Mouse (Mus musculus) ovary, postnatal 36 days (tissue): ENCODE results near the gene Tns1.
A peak's percentile ranks its signal among the peaks of the same experiment; 100 is the strongest.

Source experiments
- DNase-seq: peaks from one replicate; pipeline ENCODE4 v3.0.0; 2022; ENCODE audit warnings: low spot score, mixed read lengths

Tns1 gene

DNA sequence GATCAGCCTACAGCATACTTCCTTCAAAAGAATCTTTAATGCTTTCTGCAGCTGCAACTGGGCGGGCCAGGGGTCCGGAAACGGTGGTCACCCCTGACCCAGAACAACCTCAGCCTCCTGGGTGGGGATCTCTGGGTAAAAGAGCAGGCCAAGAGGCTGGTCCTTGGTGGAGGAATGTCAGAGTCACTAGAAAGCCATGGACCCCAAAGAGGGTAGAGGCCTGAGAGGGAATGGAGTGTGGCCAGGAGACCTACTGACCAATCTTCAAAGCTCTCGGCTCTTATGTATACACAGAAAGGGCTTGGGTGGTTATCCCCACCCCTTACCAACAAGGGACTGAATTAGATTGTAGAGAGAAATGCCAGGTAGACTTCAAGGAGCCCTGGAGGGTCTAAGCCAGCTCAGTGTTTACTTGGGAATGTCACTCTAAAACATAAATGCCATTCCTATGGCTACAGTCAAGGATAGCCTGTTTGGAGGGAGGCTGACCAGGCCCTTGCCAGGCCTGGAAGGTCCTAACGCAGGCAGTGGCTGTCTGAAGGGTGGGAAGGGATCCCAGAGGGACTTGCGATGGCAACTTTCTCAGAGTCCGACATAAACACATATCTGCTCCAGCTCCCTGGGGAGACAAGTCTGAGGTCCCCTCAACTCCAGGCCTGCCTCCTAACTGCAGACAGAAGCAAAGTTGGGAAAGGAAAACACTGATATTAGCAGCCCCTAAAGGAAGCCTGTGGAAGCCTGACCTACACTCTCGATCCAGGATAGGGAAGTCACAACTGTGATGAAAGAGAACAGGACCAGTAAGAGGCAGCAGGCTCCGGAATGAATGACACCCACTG lies 92.3 kb downstream of the Tns1 start:
- DNase-seq = no peak

DNA sequence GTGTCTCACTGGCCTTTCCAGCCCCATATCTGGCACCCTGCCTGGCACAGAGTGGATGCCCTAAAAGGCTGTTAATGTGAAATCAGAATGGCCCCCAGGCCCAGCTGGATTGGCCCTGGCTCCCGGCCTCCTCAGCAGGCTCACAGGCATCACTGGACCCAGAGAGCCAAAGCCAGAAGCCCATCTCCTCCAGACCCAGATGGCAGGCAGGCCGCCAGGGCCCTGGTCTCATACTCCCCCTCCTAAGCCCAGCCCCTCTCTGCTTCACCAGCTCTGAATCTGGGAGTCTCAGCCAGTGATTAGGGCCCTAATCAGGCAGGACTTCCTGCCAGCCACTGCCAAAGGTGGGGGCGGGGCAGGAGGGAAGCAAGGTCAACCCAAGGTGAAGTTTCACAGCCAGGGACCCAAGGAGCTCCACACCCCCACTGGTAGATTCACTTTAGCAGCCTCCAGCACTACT lies 93.3 kb downstream of the Tns1 start:
- DNase-seq = peak; percentile 79

DNA sequence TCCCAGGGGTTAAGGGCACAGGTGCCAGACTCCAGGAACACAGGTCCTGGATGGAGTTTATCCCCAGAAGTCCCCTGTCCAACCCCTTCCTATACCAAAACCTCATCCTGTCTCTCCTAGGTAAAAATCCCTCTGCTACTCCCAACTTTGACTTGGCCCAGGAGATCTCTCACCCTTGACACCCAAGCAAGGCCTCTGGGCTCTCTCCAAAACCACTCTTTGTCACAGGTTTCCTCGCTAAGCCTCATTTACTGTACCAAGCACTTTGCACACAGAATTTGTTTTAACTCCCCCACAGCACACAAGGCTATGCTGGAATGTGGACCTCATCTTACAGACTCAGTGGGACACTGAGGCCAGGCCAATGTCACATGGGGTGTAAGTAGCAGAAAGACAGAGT lies 94.0 kb downstream of the Tns1 start:
- DNase-seq = no peak

DNA sequence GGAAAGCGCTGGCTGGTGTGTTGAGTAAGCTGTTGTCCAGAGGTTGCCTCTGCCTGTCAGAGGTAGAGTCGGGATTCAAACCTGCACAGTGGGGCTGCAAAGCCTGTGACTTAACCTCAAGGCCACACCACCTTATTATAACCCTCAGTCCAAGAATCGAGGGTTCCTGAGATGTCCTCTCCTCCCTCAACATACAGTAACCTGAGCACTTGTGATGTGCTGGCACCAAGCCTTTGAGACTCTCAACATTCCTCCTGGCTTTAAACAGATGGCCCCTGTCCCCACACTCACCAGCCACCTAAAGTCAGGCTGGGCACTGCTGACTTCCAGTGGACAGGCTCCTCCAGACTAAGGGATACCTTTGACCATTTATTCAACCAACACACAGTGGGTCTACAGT lies 94.6 kb downstream of the Tns1 start:
- no peak for DNase-seq

DNA sequence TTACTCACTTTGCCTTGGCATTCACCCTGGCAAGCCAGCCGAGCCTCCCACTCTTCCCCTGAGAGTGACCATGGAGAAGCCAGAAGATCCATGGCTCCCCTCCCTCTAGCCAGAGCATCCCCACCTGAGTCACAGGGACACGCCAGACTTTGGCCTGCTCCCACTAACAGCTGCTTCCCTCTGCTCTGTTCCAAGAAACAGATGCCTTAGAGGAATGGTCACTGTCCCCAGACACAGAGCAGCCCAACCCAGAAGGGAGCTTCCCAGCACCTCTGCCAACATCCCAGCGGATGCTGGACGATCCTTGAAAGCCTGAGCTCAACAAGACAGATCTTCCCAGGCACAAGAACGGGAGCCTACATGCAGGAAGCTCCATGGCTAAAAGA lies 95.4 kb downstream of the Tns1 start:
- no peak for DNase-seq

DNA sequence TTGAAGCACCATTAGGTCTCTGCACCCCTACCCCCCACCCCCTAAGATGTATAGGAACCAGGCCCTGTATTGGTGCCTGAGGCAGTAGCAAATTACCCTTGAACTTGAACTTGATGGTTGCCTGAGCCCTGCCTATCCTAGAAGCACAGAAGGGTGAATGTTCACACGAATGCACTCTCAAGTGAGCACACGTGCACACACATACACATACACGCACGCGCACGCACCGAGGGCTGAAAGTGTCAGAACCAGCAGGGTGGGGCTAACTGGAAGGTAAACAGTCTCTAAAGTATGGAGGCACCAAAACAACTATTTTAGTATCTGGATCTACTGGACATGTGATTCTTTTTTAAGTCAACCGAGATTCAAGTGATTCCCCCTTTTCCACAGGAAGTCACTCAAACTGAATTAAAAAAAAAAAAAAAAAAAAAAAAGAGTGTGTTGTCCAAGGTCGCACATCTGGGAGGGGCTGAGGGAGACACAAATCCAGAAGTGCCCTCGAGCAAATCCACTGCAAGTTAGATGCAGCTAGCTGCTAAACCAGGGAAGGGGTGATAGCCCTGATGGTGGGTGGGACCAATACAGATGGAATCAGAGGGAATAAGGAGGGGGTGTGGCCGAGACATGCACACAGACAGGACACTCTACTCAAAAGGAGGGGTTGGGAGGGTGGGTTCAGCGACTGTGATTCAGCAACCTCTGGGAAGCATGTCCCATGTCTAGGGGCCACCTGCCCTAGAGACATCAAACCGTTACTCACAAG lies 96.0 kb downstream of the Tns1 start:
- DNase-seq = no peak

DNA sequence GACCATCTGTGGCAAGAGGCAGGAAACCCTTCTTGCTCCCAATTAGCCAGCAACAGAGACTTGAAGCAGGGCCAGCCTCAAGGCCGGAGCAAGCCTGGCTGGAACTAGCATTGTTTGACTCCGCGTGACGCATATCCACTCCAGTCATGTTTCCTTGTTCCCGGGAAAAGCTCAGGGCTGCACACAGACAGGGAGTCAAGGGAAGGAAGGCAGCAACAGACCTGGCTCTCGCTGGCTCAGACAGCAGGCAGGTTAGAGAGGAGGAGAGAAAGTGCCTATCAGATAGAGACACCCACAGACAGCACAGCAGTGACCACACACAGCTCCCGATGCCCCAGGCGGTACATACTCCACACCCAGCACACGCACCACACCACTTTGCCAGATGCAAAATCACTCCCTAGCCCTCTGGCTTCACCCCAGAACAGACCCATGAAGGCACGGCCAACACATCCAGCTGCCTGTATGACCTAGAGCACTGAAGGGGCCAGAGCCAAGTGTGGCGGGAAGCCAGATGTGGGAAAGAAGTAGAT lies 96.6 kb downstream of the Tns1 start:
- peak; percentile 69 for DNase-seq

DNA sequence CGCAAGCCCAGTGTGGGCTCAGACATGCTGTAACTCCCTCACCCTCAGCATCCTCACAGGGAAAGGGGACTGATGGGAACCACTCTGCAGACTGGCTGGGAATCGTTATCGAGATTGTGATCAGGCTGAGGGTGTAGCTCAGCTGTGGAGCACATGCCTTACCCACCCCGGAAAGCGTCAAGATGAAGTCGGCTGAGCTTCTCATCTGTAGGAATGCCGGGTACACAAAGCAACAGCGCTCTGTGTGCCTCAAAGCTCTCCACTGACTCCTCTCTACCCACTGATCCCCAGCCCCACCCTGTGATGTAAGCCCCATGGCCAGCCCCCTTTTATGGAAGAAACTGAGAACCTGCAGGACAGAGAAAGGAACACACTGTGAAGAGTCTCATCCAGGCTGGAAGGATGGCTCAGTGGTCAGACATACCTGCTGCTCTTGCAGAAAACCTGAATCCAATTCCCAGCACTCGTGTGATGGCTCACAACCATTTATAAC lies 97.5 kb downstream of the Tns1 start:
- DNase-seq = no peak

DNA sequence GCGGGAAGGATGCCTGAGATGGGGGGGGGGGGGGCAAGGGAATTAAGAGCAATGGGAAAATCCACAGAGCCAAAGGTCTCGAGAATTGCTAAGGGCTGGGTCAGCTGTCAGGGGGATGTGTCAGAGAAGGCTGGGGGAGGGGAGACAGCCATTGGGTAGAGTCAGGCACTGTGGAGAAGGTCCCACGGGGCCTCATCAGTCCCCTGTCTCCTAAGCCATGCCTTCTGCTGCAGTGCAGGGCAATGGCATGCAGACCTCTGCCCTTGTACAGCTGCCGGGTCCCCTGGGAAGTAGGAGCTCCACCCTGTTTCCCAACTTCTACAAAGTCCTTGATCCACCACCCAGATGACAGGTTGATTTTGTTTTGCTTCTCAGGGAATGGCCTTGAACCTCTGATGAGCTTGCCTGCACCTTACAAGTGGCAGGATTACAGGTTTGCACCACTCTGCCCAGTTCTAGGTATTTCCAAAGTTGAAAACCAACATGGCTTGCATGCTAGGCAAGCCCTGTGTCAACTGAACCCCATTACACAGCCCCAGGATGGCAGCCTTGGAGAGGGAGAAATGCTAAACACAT lies 98.5 kb downstream of the Tns1 start:
- DNase-seq = no peak

DNA sequence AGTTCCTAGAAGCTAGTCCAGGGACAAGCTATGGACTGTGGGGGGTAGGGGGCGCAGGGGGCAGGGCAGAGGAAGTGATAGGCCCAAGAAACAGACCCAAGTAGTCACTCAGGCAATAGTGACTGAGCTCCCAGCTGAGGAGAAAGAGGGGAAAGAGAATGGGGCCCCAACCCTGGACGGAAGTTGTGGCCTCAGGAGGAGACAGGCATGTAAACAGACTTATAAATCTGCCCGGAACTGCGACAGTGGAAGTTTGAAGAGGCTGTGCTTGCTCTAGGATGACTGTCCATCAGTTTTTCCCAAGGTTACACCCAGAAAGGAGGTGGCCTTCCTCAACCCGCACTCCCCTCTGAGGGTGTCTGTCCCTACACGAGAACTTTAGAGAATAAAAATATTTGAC lies 99.0 kb downstream of the Tns1 start:
- no peak for DNase-seq

DNA sequence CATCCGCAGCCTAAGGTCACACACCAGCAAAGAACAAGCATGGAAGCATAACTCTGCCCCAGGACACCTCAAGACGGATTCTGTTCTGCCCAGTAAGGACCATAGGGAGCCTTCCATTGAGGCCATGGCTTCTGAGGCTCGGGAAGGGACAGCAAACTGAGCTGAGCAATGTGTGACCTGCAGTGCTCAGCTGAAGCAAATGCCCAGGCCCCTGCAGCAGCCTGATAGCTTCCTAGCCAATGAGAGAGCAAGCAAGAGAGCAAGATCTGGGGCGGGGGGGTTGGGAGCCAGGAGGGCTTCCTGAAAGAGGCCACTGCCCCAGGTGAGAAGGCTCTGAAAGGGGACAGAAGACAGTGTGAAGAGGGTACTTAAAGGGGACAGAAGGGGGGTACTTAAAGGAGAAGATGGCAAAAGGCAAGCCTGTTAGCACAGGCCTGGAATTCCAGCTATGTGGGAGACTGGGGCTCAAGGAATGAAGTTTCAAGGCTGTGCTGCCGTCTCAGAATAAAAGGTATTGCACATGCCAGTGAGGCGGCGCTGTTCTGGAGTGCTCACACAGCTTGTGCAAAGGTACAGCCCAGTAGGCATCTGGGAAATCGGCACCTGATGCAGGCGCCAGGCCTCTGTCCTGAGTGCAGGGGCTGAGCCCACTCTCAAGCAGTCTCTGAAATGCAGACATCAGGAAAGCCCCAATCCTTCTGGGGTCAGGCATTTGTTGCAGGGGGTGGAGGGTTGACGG lies 99.6 kb downstream of the Tns1 start:
- DNase-seq = no peak

DNA sequence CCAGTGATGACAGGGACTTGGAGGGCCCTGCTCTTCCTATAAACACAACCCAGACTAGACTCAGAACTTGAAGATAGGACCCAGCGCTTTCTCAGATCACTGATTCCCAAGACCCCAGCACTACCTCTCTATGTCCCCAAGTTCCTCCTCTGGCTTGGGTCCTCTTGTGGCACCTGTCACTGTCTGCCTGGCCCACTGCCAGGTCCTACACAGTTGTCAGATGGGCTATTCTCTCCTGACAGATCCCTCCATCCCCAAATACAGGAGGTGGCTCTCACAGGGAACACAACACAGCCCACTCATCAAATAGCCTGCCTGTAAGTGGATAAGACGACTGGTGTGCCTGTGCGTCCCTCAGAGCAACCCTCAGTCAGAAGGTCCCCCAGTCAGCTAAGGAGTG lies 101.3 kb downstream of the Tns1 start:
- DNase-seq = no peak

DNA sequence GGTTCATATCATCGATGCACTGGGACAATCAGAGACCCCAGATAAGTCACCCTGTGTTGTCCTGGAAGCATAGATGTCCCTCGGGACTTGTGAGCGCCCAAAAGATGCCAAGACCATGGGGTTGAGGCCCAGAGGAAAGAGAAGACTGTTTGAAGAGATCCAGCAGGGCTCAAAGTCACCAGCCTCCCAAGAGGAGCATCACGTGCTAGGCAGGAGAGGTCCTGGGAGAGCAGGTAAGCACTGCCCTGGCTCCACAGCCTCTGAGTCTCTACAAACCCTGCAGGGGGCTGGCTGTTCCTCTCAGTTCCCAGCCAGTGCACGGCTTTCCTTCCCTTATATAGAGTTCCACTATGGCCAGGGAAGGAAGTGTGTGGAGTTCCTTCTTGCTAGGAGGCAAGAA lies 101.7 kb downstream of the Tns1 start:
- no peak for DNase-seq

DNA sequence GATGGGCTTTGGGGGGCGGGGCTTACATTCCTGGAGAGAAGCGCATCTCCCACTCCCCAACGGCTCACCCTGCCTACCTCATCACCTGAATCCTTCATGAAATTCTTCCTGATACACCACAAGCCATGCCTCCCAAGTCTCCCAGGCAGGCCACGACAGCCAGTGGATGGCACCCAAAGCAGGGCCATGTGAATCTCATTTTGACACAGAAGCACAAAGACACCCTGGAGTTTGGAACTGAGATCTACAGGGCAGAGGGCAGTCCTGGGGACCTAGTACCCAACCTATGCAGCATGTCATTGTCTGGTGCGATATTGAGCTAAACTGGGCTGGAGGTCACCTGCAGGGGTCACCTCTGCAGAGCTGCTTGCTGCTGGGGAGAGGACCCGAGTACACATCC lies 104.0 kb downstream of the Tns1 start:
- DNase-seq = no peak

DNA sequence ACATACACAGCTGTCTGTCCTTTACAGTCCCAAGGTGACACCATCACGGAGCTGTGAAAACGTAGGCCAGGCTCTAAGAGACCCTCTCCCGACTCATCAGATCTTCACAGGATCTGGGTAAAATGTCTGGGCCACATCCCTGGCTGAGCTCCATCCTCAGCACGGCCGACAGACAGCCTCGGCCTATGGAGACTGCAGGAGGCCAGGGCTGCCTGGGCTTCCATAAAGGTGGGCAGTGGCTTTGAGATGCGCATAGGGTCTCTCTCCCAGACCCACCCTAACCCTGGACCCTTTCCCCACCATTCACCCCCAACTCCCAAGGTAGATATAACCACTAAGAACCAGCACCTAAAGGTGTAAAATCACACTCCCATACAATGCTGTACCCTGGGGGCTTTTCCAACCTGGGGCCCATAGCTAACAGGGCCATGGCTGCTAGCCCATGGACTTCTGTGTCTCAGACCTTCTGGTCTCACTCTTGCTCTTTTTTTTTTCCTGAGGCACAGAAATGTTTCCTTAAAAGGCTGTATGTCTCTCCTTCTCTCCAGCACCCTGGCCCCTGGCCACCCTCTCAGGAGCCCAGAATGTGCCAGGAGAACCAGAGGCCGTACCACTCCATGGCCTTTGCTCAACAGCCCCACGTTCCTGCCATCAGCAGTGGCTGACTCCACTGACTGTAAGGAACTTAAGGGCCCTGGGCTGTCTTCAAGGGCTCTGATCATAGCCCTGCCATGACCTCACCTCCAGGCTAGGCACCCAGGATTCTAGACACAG lies 106.7 kb downstream of the Tns1 start:
- DNase-seq = peak; percentile 29

DNA sequence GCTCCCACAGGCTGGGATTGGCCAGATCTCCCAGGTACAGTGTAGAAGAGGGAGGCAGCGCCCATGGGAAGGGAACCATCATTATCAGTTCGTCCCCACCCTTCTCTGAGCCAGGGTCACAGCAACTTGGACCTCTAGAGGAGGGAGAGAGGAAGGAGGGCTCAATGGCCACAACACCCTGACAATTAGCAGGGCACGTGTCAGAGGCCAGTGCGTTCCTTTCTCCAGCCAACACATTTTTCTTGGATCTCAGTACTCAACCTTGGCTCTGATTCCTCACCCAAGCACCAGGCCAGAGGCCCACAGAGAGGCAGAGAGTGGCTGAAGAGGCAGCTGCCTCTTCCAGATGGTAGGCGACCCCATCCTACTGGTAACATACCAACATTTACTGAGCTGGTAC lies 107.6 kb downstream of the Tns1 start:
- DNase-seq = peak; percentile 33

DNA sequence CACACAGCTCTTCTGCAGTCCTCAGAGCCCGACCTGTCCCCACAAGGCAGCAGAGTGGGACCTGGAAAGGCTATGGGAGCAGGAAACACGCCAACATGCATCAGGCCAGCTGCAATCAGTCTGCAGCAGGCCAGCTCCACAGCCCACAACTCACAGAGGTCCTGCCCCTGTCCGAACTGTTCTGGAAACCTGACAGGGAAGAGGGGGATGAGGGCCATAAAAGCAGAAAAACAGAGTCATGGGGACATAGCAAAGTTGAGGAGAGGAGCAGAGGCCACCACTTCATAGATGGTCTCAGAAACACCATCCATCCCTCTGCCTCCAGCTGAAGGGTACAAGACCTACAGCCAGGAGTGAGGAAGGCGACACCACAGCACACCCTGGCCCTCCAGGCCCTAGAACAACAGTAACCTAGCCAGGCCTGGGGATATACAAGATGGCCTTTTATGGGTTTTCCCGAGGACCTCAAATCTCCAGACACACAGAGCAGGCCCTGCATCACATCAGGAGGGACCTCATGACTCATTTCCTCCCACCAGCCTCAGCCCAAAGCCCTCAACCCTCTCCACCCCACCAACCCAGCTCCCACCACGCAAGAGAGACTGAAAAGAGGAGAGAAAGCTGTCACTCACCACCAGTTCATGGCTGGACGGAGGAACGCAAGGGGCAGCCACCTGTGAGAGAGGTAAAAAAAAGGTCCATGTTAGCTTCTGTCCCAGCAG lies 108.6 kb downstream of the Tns1 start:
- peak; percentile 32 for DNase-seq

DNA sequence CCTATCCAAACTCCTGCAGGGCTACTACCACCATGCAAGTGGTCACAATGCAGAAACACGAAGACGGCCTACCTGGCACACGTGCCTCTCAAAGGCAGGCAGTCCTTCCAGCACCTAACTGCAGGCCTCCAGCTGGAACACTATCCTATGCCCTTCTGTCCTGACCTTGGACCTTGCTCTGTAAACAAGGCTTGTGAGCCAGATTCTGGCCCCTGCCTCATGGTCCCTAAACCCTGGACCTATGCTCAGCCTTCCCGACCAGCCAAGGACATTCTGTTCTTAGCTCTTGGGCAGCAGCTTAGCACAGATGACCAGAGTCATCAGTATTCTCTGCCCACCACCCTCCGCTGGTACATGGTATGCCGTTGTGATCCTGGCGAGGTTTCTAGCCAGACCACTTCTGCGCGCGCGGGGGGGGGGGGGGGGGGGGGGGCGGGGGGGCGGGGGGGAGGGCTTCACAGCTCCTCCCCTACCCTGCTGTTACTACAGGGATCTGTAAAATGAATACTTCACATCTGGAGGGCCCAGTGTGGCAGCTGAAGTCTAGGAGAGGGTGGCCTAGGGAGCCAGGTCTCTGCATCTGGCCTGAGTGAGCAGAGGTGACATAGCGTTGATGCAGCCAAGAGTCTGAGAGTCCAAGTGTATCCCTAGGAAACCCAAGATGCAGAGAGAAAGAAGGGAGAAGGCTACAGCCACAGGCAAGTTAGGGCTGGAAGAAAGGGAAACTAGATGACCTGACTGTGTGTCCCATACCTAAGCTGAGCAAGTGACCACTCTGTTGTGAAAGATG lies 109.5 kb downstream of the Tns1 start:
- DNase-seq = peak; percentile 25

DNA sequence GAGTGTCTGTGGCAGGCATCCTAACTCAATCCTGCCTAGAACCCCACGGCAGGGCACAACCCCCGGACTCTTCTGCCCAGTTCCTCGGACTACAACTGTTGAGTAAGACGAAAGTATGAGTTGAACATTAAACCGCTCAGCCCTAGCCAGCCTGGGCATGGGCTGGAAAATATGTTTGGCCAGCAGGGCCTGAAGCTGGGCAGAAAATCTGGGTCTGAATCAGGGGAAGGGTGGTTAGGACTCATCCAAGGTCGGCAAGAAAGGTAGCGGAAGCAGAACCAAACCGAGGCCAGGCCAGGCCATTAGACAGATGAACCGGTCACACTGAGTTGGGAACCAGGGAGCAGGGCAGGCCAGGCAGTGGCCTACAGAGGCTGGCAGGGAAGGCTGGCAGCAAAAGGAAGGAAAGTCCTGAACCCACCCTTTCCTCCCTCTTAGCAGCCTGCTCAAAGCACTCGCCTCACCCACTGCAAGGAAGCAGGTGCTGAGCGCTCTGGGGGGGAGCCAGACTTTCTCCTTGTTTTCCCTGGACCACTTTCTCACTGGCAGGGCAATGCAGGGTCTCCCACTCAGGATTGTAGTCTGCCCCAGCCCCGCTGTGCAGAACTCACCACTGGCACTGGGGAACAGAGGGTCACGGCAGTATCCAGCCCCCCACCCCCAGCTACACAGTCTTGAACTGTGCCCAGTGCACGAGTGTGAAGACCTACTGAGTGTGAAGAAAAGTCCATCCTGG lies 110.8 kb downstream of the Tns1 start:
- no peak for DNase-seq
